Mouse (Mus musculus) activated CD4-positive, CD25-positive, alpha-beta regulatory T cell, adult 4 months (primary cell): ENCODE results near the gene Cit. TPM values are rescaled to one million over a fixed set of nuclear protein-coding genes. Genes with fewer than 3 reads are reported as not detected.

Experiments
- ATAC-seq: one replicate; pipeline ENCODE4 v1.8.0; 2017
- polyA plus RNA-seq, 2 experiments: library from polyadenylated mRNA; unstranded; fragments of 100-300 nt; shearing (Covaris generic); gene quantifications; one replicate each; pipeline ENCODE4 v1.2.1; 2017

The Cit gene
- polyA plus RNA-seq, 2 experiments from 2014 or later, result 7.2 to 10.2 TPM

GRCm38 (mm10) chr5:115852431-115852830 is 7.4 kb downstream of the Cit start:
- ATAC-seq, result no peak

- no peak for ATAC-seq
Measured at GRCm38 (mm10) chr5:115853691-115854090, 8.6 kb downstream of the Cit start.

GRCm38 (mm10) chr5:115854370-115854769 is 9.3 kb downstream of the Cit start:
- ATAC-seq, result no peak

GRCm38 (mm10) chr5:115858652-115859051 is 13.6 kb downstream of the Cit start:
- ATAC-seq, result no peak

GRCm38 (mm10) chr5:115859461-115859860 is 14.4 kb downstream of the Cit start:
- ATAC-seq, result no peak

- no peak for ATAC-seq
Measured at GRCm38 (mm10) chr5:115861991-115862390, 16.9 kb downstream of the Cit start.

GRCm38 (mm10) chr5:115862439-115862838 is 17.4 kb downstream of the Cit start:
- ATAC-seq, result no peak

GRCm38 (mm10) chr5:115866296-115866695 is 21.2 kb downstream of the Cit start:
- ATAC-seq, result no peak

GRCm38 (mm10) chr5:115868540-115868939 is 23.5 kb downstream of the Cit start:
- ATAC-seq, result no peak

- ATAC-seq, result no peak
Measured at GRCm38 (mm10) chr5:115869198-115869597, 24.1 kb downstream of the Cit start.

GRCm38 (mm10) chr5:115871153-115871552 is 26.1 kb downstream of the Cit start:
- no peak for ATAC-seq

GRCm38 (mm10) chr5:115872106-115872505 is 27.0 kb downstream of the Cit start:
- ATAC-seq, result no peak

- ATAC-seq, result no peak
Measured at GRCm38 (mm10) chr5:115872956-115873355, 27.9 kb downstream of the Cit start.

- no peak for ATAC-seq
Measured at GRCm38 (mm10) chr5:115877425-115877824, 32.3 kb downstream of the Cit start.

GRCm38 (mm10) chr5:115882165-115882564 is 37.1 kb downstream of the Cit start:
- no peak for ATAC-seq

- ATAC-seq, result no peak
Measured at GRCm38 (mm10) chr5:115884429-115884828, 39.4 kb downstream of the Cit start.

- ATAC-seq, result no peak
Measured at GRCm38 (mm10) chr5:115893772-115894171, 48.7 kb downstream of the Cit start.

- ATAC-seq, result peak; percentile 49
Measured at GRCm38 (mm10) chr5:115897036-115897435, 52.0 kb downstream of the Cit start.

GRCm38 (mm10) chr5:115907037-115908009 is 62.2 kb downstream of the Cit start:
- no peak for ATAC-seq

GRCm38 (mm10) chr5:115908251-115908650 is 63.2 kb downstream of the Cit start:
- ATAC-seq, result no peak

- ATAC-seq, result no peak
Measured at GRCm38 (mm10) chr5:115908699-115909098, 63.6 kb downstream of the Cit start.

GRCm38 (mm10) chr5:115909106-115909505 is 64.0 kb downstream of the Cit start:
- no peak for ATAC-seq

GRCm38 (mm10) chr5:115910491-115910890 is 65.4 kb downstream of the Cit start:
- ATAC-seq, result no peak

GRCm38 (mm10) chr5:115915481-115915880 is 70.4 kb downstream of the Cit start:
- no peak for ATAC-seq
